Mouse (Mus musculus): ENCODE results near the gene Esrrg.

- TF ChIP-seq CTCF (IDR thresholded peaks at IDR 0.05; ENCODE audit: low read depth, low read length): no peak
- no peak for TF ChIP-seq GATA1 (IDR thresholded peaks at IDR 0.05; ENCODE audit: borderline replicate concordance, low read length)
- no peak for TF ChIP-seq TAL1 (conservative IDR thresholded peaks at IDR 0.05; ENCODE audit: low read depth, low read length)
- TF ChIP-seq POLR2AphosphoS5 (IDR thresholded peaks at IDR 0.05; ENCODE audit: insufficient replicate concordance, low read depth, low read length): no peak
Observed at GRCm38 (mm10) chr1:187976353-187976730, 367.8 kb downstream of the Esrrg start.
